Mouse (Mus musculus) gastrocnemius, postnatal 14 days (tissue): Measurements from ENCODE around the gene Taf15. TPM values are rescaled to one million over a fixed set of nuclear protein-coding genes. Genes with fewer than 3 reads are reported as not detected.
"Not testable (repeated sequence)": the region's sequence is repeated elsewhere in the genome, so short reads cannot be mapped to it uniquely, and the experiment has no call there.

Experiments used
- DNase-seq: peaks from one replicate; pipeline ENCODE4 v3.0.0; 2021; ENCODE audit warnings: mixed read lengths
- intact Hi-C: fragments of 180-260 bp; cut with DNase I; formaldehyde crosslinking; loops from one replicate; pipeline ENCODE4 v1.15.1; 2025; ENCODE audit warnings: low total_unique reads
- total RNA-seq, 2 experiments: library from RNA; stranded (reverse); gene quantifications; 2 replicates each; pipeline ENCODE4 v1.2.3; 2021

The Taf15 gene
- total RNA-seq, 2 experiments from 2014 or later = 22.5 to 24.5 TPM

DNA sequence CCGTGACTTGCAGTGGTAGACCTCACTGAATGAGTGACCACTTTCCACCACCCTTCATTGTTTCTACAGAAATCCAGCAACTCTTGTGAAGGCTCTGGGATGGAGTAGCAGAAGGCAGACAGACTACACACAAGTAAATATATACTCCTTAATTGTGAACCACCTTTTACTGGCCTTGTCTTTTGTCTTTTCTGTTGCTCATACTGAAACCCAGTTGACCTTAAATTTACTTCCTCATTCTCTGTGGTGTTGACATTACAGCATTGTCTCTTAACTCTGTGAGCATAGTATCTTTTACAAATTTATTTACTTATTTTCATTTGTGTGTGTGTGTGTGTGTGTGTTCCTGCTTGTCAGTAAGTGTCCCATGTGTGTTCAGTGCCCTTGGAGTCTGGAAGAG is 60.3 kb downstream of the Taf15 start:
- intact Hi-C loops = no loop called here
- DNase-seq = no peak

GRCm38 (mm10) chr11:83534143-83534542 is 61.3 kb downstream of the Taf15 start:
- DNase-seq = no peak
- intact Hi-C loops = no loop called here

GRCm38 (mm10) chr11:83534609-83535423 is 61.9 kb downstream of the Taf15 start:
- intact Hi-C loops = no loop called here
- peak; percentile 60 for DNase-seq

GRCm38 (mm10) chr11:83536831-83537230 is 63.9 kb downstream of the Taf15 start:
- no peak for DNase-seq
- intact Hi-C loops = no loop called here

GRCm38 (mm10) chr11:83538705-83539314 is 65.9 kb downstream of the Taf15 start:
- DNase-seq = no peak
- intact Hi-C loops = no loop called here

GRCm38 (mm10) chr11:83540931-83541330 is 68.0 kb downstream of the Taf15 start:
- intact Hi-C loops = no loop called here
- no peak for DNase-seq

GRCm38 (mm10) chr11:83541415-83541814 is 68.5 kb downstream of the Taf15 start:
- DNase-seq = no peak
- intact Hi-C loops = no loop called here

- no peak for DNase-seq
- intact Hi-C loops = no loop called here
Measured at GRCm38 (mm10) chr11:83544214-83544613, 71.3 kb downstream of the Taf15 start.

DNA sequence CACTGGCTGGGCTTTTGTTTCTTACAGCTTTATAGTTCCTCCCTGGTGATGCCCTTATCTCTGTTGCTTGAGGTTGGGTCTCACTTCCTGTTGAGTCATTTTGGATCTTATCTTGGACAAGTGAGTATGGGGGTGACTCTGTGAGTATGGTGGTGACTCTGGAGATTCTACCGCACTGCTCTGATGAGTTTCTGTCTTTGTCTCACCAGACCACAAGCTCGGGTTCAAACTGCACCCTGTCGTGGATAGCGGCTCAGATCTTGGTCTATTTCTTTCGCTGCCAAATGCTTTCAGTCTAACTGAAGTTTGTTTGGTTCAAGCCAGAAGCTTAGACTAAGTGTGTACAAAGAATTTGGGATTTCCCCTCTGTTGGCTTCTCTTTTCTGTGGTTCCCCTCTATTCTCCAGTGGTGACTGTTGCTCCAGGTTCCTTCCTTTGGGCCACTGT is 77.3 kb downstream of the Taf15 start:
- intact Hi-C loops = no loop called here
- DNase-seq = no peak

DNA sequence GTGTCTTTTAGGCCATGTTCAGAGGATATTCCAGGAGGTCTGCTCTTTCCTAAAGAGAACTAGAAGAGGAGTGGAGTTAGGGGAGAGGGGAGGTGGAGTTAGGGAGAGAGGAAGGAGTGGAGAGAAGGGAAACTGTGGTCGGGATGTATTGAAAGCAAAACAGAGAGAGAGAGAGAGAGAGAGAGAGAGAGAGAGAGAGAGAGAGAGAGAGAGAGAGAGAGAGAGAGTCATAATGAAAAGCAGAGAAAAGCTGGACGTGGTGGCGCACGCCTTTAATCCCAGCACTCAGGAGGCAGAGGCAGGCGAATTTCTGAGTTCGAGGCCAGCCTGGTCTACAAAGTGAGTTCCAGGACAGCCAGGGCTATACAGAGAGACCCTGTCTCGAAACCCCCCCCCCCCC is 78.2 kb downstream of the Taf15 start:
- intact Hi-C loops, DNase-seq: not testable (repeated sequence)

GRCm38 (mm10) chr11:83551668-83552067 is 78.8 kb downstream of the Taf15 start:
- intact Hi-C loops = no loop called here
- no peak for DNase-seq

Other genes with a start within 250 kb of the Taf15 start
- gene Slfn14, start 186.4 kb upstream of the Taf15 start, total RNA-seq = not detected
- 10 to 100 TPM; 34.3 to 35.7 TPM for gene Ap2b1, start 174.1 kb upstream of the Taf15 start, total RNA-seq
- gene Pex12, start 170.5 kb upstream of the Taf15 start, total RNA-seq = 10 to 100 TPM; 11.1 to 13.8 TPM
- gene Rasl10b, start 63.9 kb upstream of the Taf15 start, total RNA-seq = under 1 TPM; 0.31 to 0.45 TPM
- not detected for gene Gas2l2, start 43.6 kb upstream of the Taf15 start, total RNA-seq
- not detected for gene 1700020L24Rik, start 35.4 kb upstream of the Taf15 start, total RNA-seq
- 1 to 10 TPM; 3.7 to 4.0 TPM for gene Mmp28, start 10.0 kb upstream of the Taf15 start, total RNA-seq
- not detected for gene Heatr9, start 49.1 kb downstream of the Taf15 start, total RNA-seq
- not detected for gene Ccl5, start 57.4 kb downstream of the Taf15 start, total RNA-seq
- gene Ccl9, start 105.5 kb downstream of the Taf15 start, total RNA-seq = 1 to 10 TPM; 4.1 to 5.9 TPM
- 1 to 10 TPM; 2.7 to 2.9 TPM for gene Ccl6, start 120.0 kb downstream of the Taf15 start, total RNA-seq
- not detected for gene Rpl9-ps1, start 172.5 kb downstream of the Taf15 start, total RNA-seq
- gene Ccl3, start 176.3 kb downstream of the Taf15 start, total RNA-seq = not detected
- not detected for gene Ccl4, start 189.5 kb downstream of the Taf15 start, total RNA-seq
- under 1 TPM; 0.43 to 0.64 TPM for gene Wfdc17, start 230.9 kb downstream of the Taf15 start, total RNA-seq
- gene Wfdc18, start 235.9 kb downstream of the Taf15 start, total RNA-seq = not detected